Mouse (Mus musculus) kidney, adult 2 months (tissue): Measurements from ENCODE around the gene Cdan1.

Experiments
- CTCF ChIP-seq: fragments of 200-500 bp; conservative IDR thresholded peaks from 2 replicates; pipeline ENCODE4 v1.5.1; 2011; ENCODE audit warnings: low read depth, mild to moderate bottlenecking, control low read depth, low read length, moderate library complexity, mixed read lengths; ENCODE audit not compliant: insufficient read depth, insufficient read length
- POLR2A ChIP-seq: fragments of 200-500 bp; IDR thresholded peaks from one replicate; pipeline ENCODE4 v1.6.1; 2011; ENCODE audit warnings: low read depth, low read length, control low read depth

DNA sequence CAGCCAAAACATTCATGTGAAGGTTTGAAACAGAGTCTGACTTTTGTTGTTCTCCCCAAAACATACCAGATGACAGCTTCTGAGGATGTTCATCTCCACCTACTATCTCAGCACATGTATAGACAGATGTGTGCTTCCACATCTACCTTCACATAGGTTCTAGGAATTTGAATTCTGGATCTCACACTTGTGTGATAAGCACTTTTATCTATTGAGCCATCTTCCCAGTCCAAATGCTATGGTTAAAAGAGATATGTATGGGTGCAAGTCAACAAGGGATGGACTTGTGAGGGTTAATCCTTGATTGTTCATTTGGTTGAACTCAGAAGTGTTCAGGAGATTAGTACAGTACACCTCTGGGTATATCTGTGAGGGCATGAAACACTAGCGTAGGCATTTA, 4.6 kb downstream of the Cdan1 start:
- TF ChIP-seq CTCF (no peak), POLR2A (no peak)
